Mouse (Mus musculus): ENCODE data around the gene Rnft2. TPM values are rescaled to one million over a fixed set of nuclear protein-coding genes. Genes with fewer than 3 reads are reported as not detected.

Rnft2 gene
- polyA plus RNA-seq, 1 experiment from 2014 or later, result 1.7 TPM

GRCm38 (mm10) chr5:118144327-118144726 is 100.6 kb downstream of the Rnft2 start:
- H3K9ac ChIP-seq (ENCODE audit: low read depth, low read length), result no peak overlapping the region

GRCm38 (mm10) chr5:118143211-118144026 is 101.5 kb downstream of the Rnft2 start:
- ATAC-seq (replicated peaks; ENCODE audit: low FRiP score) (no peak), DNase-seq (ENCODE audit: low spot score) (no peak)
- Histone ChIP-seq H3K4me1 (replicated peaks; ENCODE audit: control insufficient read depth, insufficient read depth, low read length) (no peaks in the 10 kb centered on the region; the same call in 1 of the 2 replicates), H3K9me3 (ENCODE audit: control insufficient read depth, low read length) (no peaks in the 10 kb centered on the region), H3K27ac (ENCODE audit: low read depth, low read length) (no peak overlapping the region), H3K36me3 (ENCODE audit: control insufficient read depth, insufficient read depth, low read length) (peaks cover 18% of the 10 kb centered on the region), H3K4me3 (ENCODE audit: low read depth, low read length) (no peak overlapping the region), H3K9ac (ENCODE audit: low read depth, low read length) (no peak overlapping the region), H3K27me3 (replicated peaks; ENCODE audit: control insufficient read depth, insufficient read depth, low read length) (no peaks in the 10 kb centered on the region), H3K4me2 (no peak overlapping the region)
- 80% methylated on average over 12 of the region's 12 CpGs for WGBS

More at GRCm38 (mm10) chr5:118144327-118144726, 100.6 kb downstream of the Rnft2 start:
- H3K4me2 ChIP-seq, result no peak overlapping the region
- no peaks in the 10 kb centered on the region for H3K27me3 ChIP-seq (replicated peaks; ENCODE audit: control insufficient read depth, insufficient read depth, low read length)
- H3K4me3 ChIP-seq (ENCODE audit: low read depth, low read length), result no peak overlapping the region
- WGBS, result 85% methylated on average over 4 of the region's 4 CpGs
- H3K9me3 ChIP-seq (ENCODE audit: control insufficient read depth, low read length), result no peaks in the 10 kb centered on the region
- H3K36me3 ChIP-seq (ENCODE audit: control insufficient read depth, insufficient read depth, low read length), result peaks cover 15% of the 10 kb centered on the region
- H3K27ac ChIP-seq (ENCODE audit: low read depth, low read length), result no peak overlapping the region
- DNase-seq (ENCODE audit: low spot score), result no peak
- peaks cover 4% of the 10 kb centered on the region; the same call in 1 of the 2 replicates for H3K4me1 ChIP-seq (replicated peaks; ENCODE audit: control insufficient read depth, insufficient read depth, low read length)
- ATAC-seq (replicated peaks; ENCODE audit: low FRiP score), result no peak

DNA sequence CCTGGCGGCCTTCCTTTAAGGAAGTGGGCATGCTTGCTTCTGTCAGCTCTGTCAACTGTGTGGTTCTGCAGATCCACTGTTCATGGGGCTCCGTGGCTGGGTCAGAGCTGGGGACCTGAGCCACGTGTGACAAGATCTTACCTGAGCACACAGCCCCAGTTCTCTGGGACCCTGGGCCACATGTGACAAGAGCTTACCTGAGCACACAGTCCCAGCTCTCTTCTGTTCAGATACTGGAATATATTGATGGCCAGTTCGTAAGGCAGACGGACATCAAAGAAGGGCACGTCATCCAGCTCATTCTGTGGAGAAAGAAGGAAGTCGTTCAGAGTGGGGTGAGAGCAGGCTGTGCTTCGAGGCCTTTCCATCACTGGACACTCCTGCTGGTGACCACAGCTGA is 102.4 kb downstream of the Rnft2 start:
- Histone ChIP-seq H3K36me3 (ENCODE audit: control insufficient read depth, insufficient read depth, low read length) (peaks cover 18% of the 10 kb centered on the region), H3K27me3 (replicated peaks; ENCODE audit: control insufficient read depth, insufficient read depth, low read length) (no peaks in the 10 kb centered on the region), H3K27ac (ENCODE audit: low read depth, low read length) (no peak overlapping the region), H3K4me3 (ENCODE audit: low read depth, low read length) (no peak overlapping the region), H3K9ac (ENCODE audit: low read depth, low read length) (no peak overlapping the region), H3K9me3 (ENCODE audit: control insufficient read depth, low read length) (no peaks in the 10 kb centered on the region), H3K4me1 (replicated peaks; ENCODE audit: control insufficient read depth, insufficient read depth, low read length) (no peaks in the 10 kb centered on the region; the same call in 1 of the 2 replicates), H3K4me2 (no peak overlapping the region)
- ATAC-seq (replicated peaks; ENCODE audit: low FRiP score) (no peak), DNase-seq (ENCODE audit: low spot score) (no peak)
- WGBS, result 89% methylated on average over 8 of the region's 8 CpGs

Other genes with a start within 250 kb of the Rnft2 start
- gene Tesc, start 217.4 kb downstream of the Rnft2 start, polyA plus RNA-seq (2014; fragmentation: Nextera tagmentation; extraction: Ambion mirVana), result 1.7 and 2.2 TPM in 2 replicates
- 17.0 and 18.4 TPM in 2 replicates for gene Fbxw8, start 89.7 kb downstream of the Rnft2 start, polyA plus RNA-seq (2014; fragmentation: Nextera tagmentation; extraction: Ambion mirVana)
- gene Hrk, start 80.5 kb downstream of the Rnft2 start, polyA plus RNA-seq (2014; fragmentation: Nextera tagmentation; extraction: Ambion mirVana), result 0.05 TPM in 1 of 2 replicates, not detected in the other
- 4.3 TPM in 2 replicates for gene 2410131K14Rik, start 111 bp upstream of the Rnft2 start, polyA plus RNA-seq (2014; fragmentation: Nextera tagmentation; extraction: Ambion mirVana)